Mouse (Mus musculus): ENCODE measurements around the gene 2410131K14Rik. TPM values are rescaled to one million over a fixed set of nuclear protein-coding genes. Genes with fewer than 3 reads are reported as not detected.

Gene 2410131K14Rik
- polyA plus RNA-seq (2015; fragmentation: Nextera tagmentation; extraction: Ambion mirVana) = 9.3 and 9.7 TPM in 2 replicates

DNA sequence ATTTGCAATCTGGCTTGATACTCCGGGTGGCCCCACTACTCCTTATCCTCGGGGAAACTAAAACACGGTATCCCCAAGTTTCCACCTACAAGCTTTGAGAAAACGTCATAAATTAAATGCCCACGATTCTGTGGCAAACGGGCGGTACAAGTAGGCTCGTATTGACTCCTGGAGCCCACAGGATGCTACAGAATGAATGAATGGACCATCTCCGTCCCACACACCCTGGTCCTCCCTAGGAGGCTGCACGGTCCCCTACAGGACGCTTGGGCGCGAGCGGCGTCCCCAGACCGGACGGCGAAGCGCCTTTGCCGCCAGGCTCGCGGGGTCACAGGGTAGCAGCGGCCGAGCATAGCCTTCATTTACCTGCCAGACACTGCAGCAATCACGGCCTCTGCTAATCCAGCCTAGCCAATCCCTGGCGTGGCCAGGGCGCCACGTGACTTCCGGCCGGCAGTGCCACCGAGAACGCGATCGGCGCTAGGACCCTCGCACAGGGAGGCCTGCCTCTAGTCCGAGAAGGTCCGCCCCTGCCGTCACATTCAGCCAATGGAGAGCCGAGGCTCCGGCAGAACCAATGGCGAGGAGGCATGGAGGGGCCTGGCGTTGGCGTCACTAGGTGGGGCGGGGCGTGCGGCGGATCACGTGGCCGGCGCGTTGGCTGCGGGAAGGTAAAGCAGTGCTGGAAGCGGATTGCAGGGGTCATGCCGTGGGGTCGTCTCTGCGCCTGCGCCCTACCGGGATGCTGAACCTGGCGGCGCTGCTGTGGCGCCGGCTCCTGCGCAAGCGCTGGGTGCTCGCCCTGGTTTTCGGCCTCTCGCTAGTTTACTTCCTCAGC, at the start of gene 2410131K14Rik, which contains the start of gene Rnft2:
TSS of gene 2410131K14Rik (plus strand) at position 622 of the 838 bp plus-strand sequence.
TSS of gene Rnft2 (minus strand) at position 511 of the 838 bp plus-strand sequence.
- Histone ChIP-seq H3K4me1 (peaks cover 26% of the 10 kb centered on the region), H3K9me3 (no peaks in the 10 kb centered on the region), H3K27me3 (no peaks in the 10 kb centered on the region), H3K9ac (peak within 1 kb of the TSS; percentile 70), H3K27ac (peak within 1 kb of the TSS; percentile 86), H3K4me2 (peak within 1 kb of the TSS; percentile 91), H3K36me3 (peaks cover 25% of the 10 kb centered on the region), H3K4me3 (peak within 1 kb of the TSS; percentile 77)
- ATAC-seq (ENCODE audit: insufficient number of reproducible peaks, low FRiP score, low TSS enrichment, low read depth) = peak; percentile 100
- WGBS = under 1% methylated on average over 68 of the region's 68 CpGs

GRCm38 (mm10) chr5:118197421-118197820, 47.6 kb upstream of the 2410131K14Rik start:
- H3K4me1 ChIP-seq = no peaks in the 10 kb centered on the region
- peaks cover 12% of the 10 kb centered on the region; the same call in 1 of the 2 replicates for H3K27me3 ChIP-seq
- no peak overlapping the region for H3K4me2 ChIP-seq
- no peak overlapping the region for H3K9ac ChIP-seq
- H3K36me3 ChIP-seq = peaks cover 13% of the 10 kb centered on the region
- 64% methylated on average over 13 of the region's 13 CpGs for WGBS
- no peak overlapping the region for H3K4me3 ChIP-seq
- H3K9me3 ChIP-seq = no peaks in the 10 kb centered on the region
- ATAC-seq (ENCODE audit: insufficient number of reproducible peaks, low FRiP score, low TSS enrichment, low read depth) = no peak
- H3K27ac ChIP-seq = no peak overlapping the region

GRCm38 (mm10) chr5:118199670-118200069, 45.4 kb upstream of the 2410131K14Rik start:
- Histone ChIP-seq H3K27me3 (no peaks in the 10 kb centered on the region), H3K4me3 (no peak overlapping the region), H3K4me2 (no peak overlapping the region), H3K36me3 (peaks cover 10% of the 10 kb centered on the region), H3K27ac (no peak overlapping the region), H3K4me1 (no peaks in the 10 kb centered on the region), H3K9me3 (no peaks in the 10 kb centered on the region), H3K9ac (no peak overlapping the region)
- ATAC-seq (ENCODE audit: insufficient number of reproducible peaks, low FRiP score, low TSS enrichment, low read depth) = no peak
- 58% methylated on average over 5 of the region's 5 CpGs for WGBS

GRCm38 (mm10) chr5:118204675-118205440, 40.2 kb upstream of the 2410131K14Rik start:
- no peak for ATAC-seq (ENCODE audit: insufficient number of reproducible peaks, low FRiP score, low TSS enrichment, low read depth)

DNA sequence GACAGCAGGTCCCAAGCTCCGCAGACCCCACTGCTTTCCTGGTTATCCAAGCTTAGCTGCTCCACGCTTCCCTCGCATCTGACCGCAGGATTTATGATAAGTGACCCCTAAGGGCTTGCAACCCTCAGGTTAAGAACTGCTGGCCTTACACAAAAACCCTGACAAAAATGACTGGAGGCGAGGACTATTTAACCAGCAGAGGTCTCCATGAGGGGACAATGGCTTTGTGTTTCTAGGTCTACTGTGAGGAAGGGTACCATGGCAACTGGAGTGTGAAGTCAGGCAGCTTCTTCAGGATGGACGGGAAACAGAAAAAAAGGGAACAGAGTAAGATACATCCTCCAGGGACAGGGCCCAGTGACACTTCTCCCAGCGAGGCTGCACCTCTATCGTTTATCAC, 39.2 kb upstream of the 2410131K14Rik start:
- no peak for ATAC-seq (ENCODE audit: insufficient number of reproducible peaks, low FRiP score, low TSS enrichment, low read depth)
- Histone ChIP-seq H3K4me1 (0 out of 2 replicates have a peak, but pooled peaks cover 4% of the 10 kb centered on the region), H3K9me3 (no peaks in the 10 kb centered on the region), H3K27me3 (no peaks in the 10 kb centered on the region), H3K4me2 (no peak overlapping the region), H3K9ac (no peak overlapping the region), H3K36me3 (peaks cover 10% of the 10 kb centered on the region), H3K4me3 (no peak overlapping the region), H3K27ac (no peak overlapping the region)
- WGBS = 82% methylated on average over 8 of the region's 8 CpGs

More at GRCm38 (mm10) chr5:118204675-118205440, 40.2 kb upstream of the 2410131K14Rik start:
- 63% methylated on average over 16 of the region's 16 CpGs for WGBS
- 0 out of 2 replicates have a peak, but pooled peaks cover 4% of the 10 kb centered on the region for H3K4me1 ChIP-seq
- H3K4me3 ChIP-seq = no peak overlapping the region
- H3K9ac ChIP-seq = no peak overlapping the region
- no peaks in the 10 kb centered on the region for H3K9me3 ChIP-seq
- H3K36me3 ChIP-seq = peaks cover 10% of the 10 kb centered on the region
- H3K4me2 ChIP-seq = no peak overlapping the region
- no peaks in the 10 kb centered on the region for H3K27me3 ChIP-seq
- H3K27ac ChIP-seq = no peak overlapping the region

DNA sequence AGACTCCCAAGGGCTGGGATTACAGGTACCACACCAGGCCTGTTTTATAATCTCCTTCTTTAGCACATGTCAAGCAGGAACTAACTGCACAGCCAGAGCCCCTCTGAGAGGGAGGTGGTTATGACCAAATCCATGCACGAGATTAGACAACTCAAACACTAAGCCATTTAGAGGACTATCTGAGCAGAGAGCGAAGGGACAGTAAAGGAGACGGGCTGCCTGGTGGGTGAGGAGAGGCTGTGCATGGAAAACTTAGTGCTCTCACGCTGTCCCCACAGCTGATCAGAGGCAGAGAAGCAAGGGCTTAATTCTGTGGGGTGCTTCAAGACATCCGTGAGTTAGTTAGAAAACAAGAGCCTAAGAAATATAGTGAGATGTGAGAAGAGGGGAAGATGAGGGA, 31.0 kb upstream of the 2410131K14Rik start:
- ATAC-seq (ENCODE audit: insufficient number of reproducible peaks, low FRiP score, low TSS enrichment, low read depth) = no peak
- no peaks in the 10 kb centered on the region for H3K9me3 ChIP-seq
- H3K4me2 ChIP-seq = peak overlapping the region; percentile 65
- H3K4me3 ChIP-seq = peak overlapping the region; percentile 37; the same call in 1 of the 2 replicates
- H3K36me3 ChIP-seq = no peaks in the 10 kb centered on the region
- WGBS = 29% methylated on average over 5 of the region's 5 CpGs
- H3K4me1 ChIP-seq = peaks cover 18% of the 10 kb centered on the region
- H3K9ac ChIP-seq = no peak overlapping the region
- no peak overlapping the region for H3K27ac ChIP-seq
- H3K27me3 ChIP-seq = no peaks in the 10 kb centered on the region

DNA sequence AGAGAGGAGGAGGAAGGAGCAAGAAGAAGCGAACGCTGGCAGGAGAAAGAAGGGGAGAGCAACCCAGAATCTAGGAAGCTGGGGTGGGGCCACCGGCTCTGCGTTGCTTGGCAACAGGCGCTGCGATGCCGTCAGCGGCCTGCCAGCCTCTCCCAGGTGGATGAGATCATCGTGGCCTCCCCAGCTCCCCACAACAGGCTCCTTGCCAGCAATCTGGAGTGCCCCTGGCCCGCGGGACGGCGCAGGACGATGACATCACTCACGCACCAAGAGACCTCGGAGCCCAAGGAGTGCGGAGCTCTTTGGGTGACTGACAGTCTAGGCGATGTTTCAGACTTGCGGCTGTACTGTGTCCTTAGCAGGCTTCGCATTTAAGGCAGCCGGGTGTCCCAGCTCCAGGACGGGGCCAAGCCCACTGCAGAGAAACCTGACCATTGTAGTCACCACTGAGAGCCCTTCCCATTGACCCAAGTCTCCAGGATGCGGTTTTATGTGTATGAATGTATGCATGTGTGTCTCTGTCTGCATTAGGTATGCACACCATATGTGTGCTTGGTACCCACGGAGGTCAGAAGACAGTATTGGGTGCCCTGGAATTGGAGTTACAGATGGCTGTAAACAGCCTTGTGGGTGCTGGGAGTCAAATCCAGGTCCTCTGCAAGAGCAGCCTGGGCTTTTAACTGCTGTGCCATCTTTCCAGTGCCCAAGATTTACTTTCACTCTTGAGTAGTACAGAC, 30.4 kb upstream of the 2410131K14Rik start:
- peak overlapping the region; percentile 37 for H3K4me3 ChIP-seq
- ATAC-seq (ENCODE audit: insufficient number of reproducible peaks, low FRiP score, low TSS enrichment, low read depth) = peak; percentile 48; the same call in 1 of the 2 replicates
- H3K27ac ChIP-seq = no peak overlapping the region
- H3K9ac ChIP-seq = no peak overlapping the region
- H3K9me3 ChIP-seq = no peaks in the 10 kb centered on the region
- H3K36me3 ChIP-seq = no peaks in the 10 kb centered on the region
- peak overlapping the region; percentile 65 for H3K4me2 ChIP-seq
- H3K27me3 ChIP-seq = no peaks in the 10 kb centered on the region
- peaks cover 18% of the 10 kb centered on the region for H3K4me1 ChIP-seq
- WGBS = 7% methylated on average over 24 of the region's 24 CpGs

DNA sequence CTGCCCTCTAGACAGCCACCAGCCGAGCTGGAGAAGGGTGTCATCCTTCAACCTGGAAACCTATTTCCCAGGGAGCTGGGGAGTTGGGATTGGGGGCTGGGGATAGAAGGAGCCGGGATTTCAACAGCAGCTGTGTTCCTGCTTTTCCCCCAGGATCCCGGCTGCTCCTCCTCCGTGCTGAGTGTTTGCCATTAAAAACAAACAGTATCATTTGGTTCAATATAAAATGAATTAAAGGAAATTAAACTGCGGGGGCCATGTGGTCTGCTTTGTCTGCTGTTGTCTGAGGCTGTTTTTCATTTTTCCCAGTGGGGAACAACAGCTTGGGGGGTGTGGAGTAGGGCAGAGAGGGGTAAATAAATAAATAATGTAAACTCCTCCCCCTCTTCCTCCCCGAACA, 27.6 kb upstream of the 2410131K14Rik start:
- Histone ChIP-seq H3K9me3 (no peaks in the 10 kb centered on the region), H3K27me3 (no peaks in the 10 kb centered on the region), H3K4me1 (peaks cover 18% of the 10 kb centered on the region), H3K9ac (no peak overlapping the region), H3K36me3 (peaks cover 5% of the 10 kb centered on the region; the same call in 1 of the 2 replicates), H3K4me3 (no peak overlapping the region), H3K4me2 (no peak overlapping the region), H3K27ac (no peak overlapping the region)
- no peak for ATAC-seq (ENCODE audit: insufficient number of reproducible peaks, low FRiP score, low TSS enrichment, low read depth)
- 52% methylated on average over 6 of the region's 6 CpGs for WGBS

GRCm38 (mm10) chr5:118223142-118223757, 21.8 kb upstream of the 2410131K14Rik start:
- 45% methylated on average over 9 of the region's 9 CpGs for whole genome bisulfite sequencing
- Histone ChIP-seq H3K9me3 (no peaks in the 10 kb centered on the region), H3K9ac (no peak overlapping the region), H3K27me3 (no peaks in the 10 kb centered on the region), H3K4me3 (no peak overlapping the region), H3K4me1 (no peaks in the 10 kb centered on the region), H3K4me2 (no peak overlapping the region), H3K36me3 (peaks cover 25% of the 10 kb centered on the region), H3K27ac (no peak overlapping the region)
- no peak for ATAC-seq (ENCODE audit: insufficient number of reproducible peaks, low FRiP score, low TSS enrichment, low read depth)

GRCm38 (mm10) chr5:118230071-118230611, 14.9 kb upstream of the 2410131K14Rik start:
- no peak overlapping the region for H3K4me2 ChIP-seq
- no peak for ATAC-seq (ENCODE audit: insufficient number of reproducible peaks, low FRiP score, low TSS enrichment, low read depth)
- no peaks in the 10 kb centered on the region for H3K27me3 ChIP-seq
- H3K4me1 ChIP-seq = no peaks in the 10 kb centered on the region
- 93% methylated on average over 13 of the region's 13 CpGs for WGBS
- no peak overlapping the region for H3K9ac ChIP-seq
- no peak overlapping the region for H3K27ac ChIP-seq
- H3K9me3 ChIP-seq = no peaks in the 10 kb centered on the region
- no peak overlapping the region for H3K4me3 ChIP-seq
- peaks cover 33% of the 10 kb centered on the region for H3K36me3 ChIP-seq

DNA sequence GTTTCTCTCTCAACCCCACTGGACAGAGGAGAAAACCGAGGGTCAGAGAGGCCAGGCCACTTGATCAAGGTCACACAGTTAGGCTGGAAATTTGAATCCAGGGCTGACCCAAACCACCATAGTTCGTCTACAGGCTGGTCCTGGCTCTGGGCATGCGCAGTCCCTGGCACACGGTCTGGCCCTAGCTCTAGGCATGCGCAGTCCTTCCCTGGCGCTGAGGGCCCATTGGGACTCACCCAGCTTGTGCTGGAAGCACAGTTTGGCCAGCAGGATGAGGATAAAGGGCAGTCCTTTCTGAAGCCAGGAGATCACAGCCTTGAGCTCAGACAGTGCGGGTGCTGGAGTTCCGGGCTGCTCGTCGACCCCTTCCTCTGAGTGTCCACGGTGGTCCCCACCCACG, 8.1 kb upstream of the 2410131K14Rik start:
- no peaks in the 10 kb centered on the region for H3K4me1 ChIP-seq
- 84% methylated on average over 12 of the region's 12 CpGs for WGBS
- H3K4me3 ChIP-seq = no peak overlapping the region
- H3K9me3 ChIP-seq = no peaks in the 10 kb centered on the region
- no peaks in the 10 kb centered on the region for H3K27me3 ChIP-seq
- H3K36me3 ChIP-seq = peaks cover 41% of the 10 kb centered on the region
- H3K27ac ChIP-seq = no peak overlapping the region
- H3K9ac ChIP-seq = no peak overlapping the region
- ATAC-seq (ENCODE audit: insufficient number of reproducible peaks, low FRiP score, low TSS enrichment, low read depth) = no peak
- H3K4me2 ChIP-seq = no peak overlapping the region

Data from limb, embryonic 15.5 days (tissue).